Mouse (Mus musculus) embryonic facial prominence, embryonic 12.5 days (tissue): ENCODE measurements around the gene Phf11c. TPM values are rescaled to one million over a fixed set of nuclear protein-coding genes. Genes with fewer than 3 reads are reported as not detected.

ENCODE experiments used
- ATAC-seq: fragments of 200-750 bp; cut with Nextera tagmentation; 2 replicates; pipeline ENCODE4 v1.8.0; 2017; ENCODE audit not compliant: insufficient number of reproducible peaks, insufficient read depth, low FRiP score, low TSS enrichment
- H3K27ac ChIP-seq: fragments of 300-500 bp; sonication (generic); 2 replicates; pipeline ENCODE4 v1.5.1; 2016; ENCODE audit warnings: mild to moderate bottlenecking
- H3K27me3 ChIP-seq: fragments of 300-500 bp; sonication (generic); 2 replicates; pipeline ENCODE4 v1.6.1; 2016; ENCODE audit warnings: mild to moderate bottlenecking, moderate library complexity
- H3K36me3 ChIP-seq: fragments of 300-500 bp; sonication (generic); 2 replicates; pipeline ENCODE4 v1.6.1; 2016; ENCODE audit warnings: mild to moderate bottlenecking
- H3K4me1 ChIP-seq: fragments of 300-500 bp; sonication (generic); 2 replicates; pipeline ENCODE4 v1.6.1; 2016
- H3K4me2 ChIP-seq: fragments of 300-500 bp; sonication (generic); replicated peaks from 2 replicates; pipeline ENCODE4 v1.6.1; 2016; ENCODE audit warnings: mild to moderate bottlenecking, moderate library complexity
- H3K4me3 ChIP-seq: fragments of 300-500 bp; sonication (generic); 2 replicates; pipeline ENCODE4 v1.5.1; 2016; ENCODE audit warnings: mild to moderate bottlenecking
- H3K9ac ChIP-seq: fragments of 300-500 bp; sonication (generic); 2 replicates; pipeline ENCODE4 v1.6.1; 2016; ENCODE audit warnings: mild to moderate bottlenecking, moderate library complexity
- H3K9me3 ChIP-seq: fragments of 300-500 bp; sonication (generic); 2 replicates; pipeline ENCODE4 v1.6.1; 2016; ENCODE audit warnings: mild to moderate bottlenecking, moderate library complexity
- WGBS: fragments of 180-500 bp; shearing (Covaris S2); methylation state at CpG from one replicate; pipeline ENCODE4 v1.1.7; 2016; 5-methylcytosine and 5-hydroxymethylcytosine counted together
- polyA plus RNA-seq: library from polyadenylated mRNA; unstranded; fragments of >200 nt; fragmentation: Nextera tagmentation; extraction: Ambion mirVana; gene quantifications from 2 replicates; pipeline ENCODE4 v1.2.1, GENCODE M21; 2016

The Phf11c gene
- 0.57 and 0.75 TPM in 2 replicates for polyA plus RNA-seq

- H3K27me3 ChIP-seq = no peaks in the 10 kb centered on the region
- no peak within 1 kb of the TSS for H3K4me3 ChIP-seq
- H3K36me3 ChIP-seq = no peaks in the 10 kb centered on the region
- no peak within 1 kb of the TSS for H3K4me2 ChIP-seq
- no peaks in the 10 kb centered on the region for H3K9me3 ChIP-seq
- H3K4me1 ChIP-seq = no peaks in the 10 kb centered on the region
- ATAC-seq = no peak
- no peak within 1 kb of the TSS for H3K9ac ChIP-seq
- no peak within 1 kb of the TSS for H3K27ac ChIP-seq
- 91% methylated on average over 3 of the region's 3 CpGs for WGBS
Measured at GRCm38 (mm10) chr14:59395281-59395680, at the start of gene Phf11c. TSS of gene Phf11c (minus strand) at chr14:59395381.

DNA sequence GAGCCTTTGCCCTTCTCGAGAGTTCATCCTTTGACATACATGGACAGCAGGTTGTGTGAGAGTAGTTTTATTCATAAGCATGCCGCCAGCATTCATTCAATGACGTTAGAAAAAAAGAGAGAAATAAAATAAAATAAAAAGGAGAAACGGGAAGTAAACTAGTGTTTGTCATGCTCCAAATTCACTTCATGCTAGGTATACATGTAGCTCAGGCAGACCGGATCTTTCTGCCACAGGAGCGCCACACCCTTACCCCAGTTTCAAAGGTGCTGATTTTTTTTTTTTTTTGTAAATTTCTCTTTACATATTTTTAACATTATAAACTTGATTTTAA, 46.3 kb upstream of the Phf11c start:
- 19% methylated on average over 6 of the region's 6 CpGs for WGBS
- H3K4me1 ChIP-seq = no peaks in the 10 kb centered on the region; the same call in 1 of the 2 replicates
- H3K27me3 ChIP-seq = no peaks in the 10 kb centered on the region
- H3K9me3 ChIP-seq = no peaks in the 10 kb centered on the region
- ATAC-seq = no peak
- H3K36me3 ChIP-seq = no peaks in the 10 kb centered on the region
- H3K4me3 ChIP-seq = peak overlapping the region; percentile 85
- peak overlapping the region; percentile 62 for H3K4me2 ChIP-seq
- H3K27ac ChIP-seq = peak overlapping the region; percentile 84; the same call in 1 of the 2 replicates
- H3K9ac ChIP-seq = peak overlapping the region; percentile 75

DNA sequence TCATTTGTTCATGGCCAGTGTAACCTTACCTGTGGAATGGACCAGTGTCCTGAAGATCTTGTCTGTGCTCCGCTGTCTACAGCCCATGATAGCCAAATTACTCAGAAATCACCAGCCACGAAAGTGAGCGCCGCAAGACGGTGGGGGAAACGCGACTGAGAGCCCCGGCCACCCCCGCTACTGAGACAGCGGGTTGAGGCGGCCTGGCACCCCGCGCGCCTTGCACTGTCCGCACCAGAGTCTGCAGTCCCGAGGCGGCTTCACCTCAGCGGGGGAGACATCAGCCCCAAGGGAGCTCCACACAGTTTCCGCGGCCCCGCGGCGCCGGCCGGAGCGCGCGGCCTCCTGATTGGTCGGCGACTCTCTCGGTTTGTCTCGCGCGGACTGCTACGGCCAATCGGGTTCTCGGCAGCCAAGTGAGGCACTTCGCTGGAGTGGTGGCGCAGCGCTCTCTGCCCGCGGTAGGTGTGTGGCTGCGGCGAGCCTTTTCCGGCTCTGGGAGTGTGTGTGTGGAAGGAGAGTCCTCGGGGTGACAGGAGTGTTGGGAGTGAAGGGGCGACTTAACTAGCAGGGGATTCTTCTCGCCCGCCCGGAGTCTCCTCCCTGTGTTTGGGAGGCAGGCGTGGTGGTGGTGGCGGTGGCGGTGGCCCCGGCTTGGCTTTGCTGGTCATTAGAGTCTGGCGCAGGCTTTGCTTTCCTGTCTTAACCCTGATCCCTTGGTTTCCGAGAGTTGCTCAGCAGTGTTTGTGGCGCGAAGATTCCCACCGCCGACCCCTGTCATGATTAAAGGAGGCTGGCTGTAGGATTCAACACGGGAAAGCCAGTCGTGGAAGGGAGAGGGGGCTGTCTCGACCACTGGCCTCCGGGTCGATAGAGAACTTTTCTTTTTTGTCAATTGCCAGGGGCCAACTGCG, 45.6 kb upstream of the Phf11c start, which contains the start of the genes Setdb2 and Cab39l:
Gene Setdb2, minus strand, starts transcription at position 327 of the 914 bp plus-strand sequence.
Gene Cab39l, plus strand, starts transcription at position 415 of the 914 bp plus-strand sequence.
- Histone ChIP-seq H3K4me2 (peak within 1 kb of the TSS; percentile 62), H3K27me3 (no peaks in the 10 kb centered on the region), H3K36me3 (no peaks in the 10 kb centered on the region), H3K9me3 (no peaks in the 10 kb centered on the region), H3K27ac (peak within 1 kb of the TSS; percentile 84), H3K4me3 (peak within 1 kb of the TSS; percentile 85), H3K9ac (peak within 1 kb of the TSS; percentile 75), H3K4me1 (no peaks in the 10 kb centered on the region; the same call in 1 of the 2 replicates)
- under 1% methylated on average over 65 of the region's 66 CpGs for WGBS
- ATAC-seq = peak; percentile 99

DNA sequence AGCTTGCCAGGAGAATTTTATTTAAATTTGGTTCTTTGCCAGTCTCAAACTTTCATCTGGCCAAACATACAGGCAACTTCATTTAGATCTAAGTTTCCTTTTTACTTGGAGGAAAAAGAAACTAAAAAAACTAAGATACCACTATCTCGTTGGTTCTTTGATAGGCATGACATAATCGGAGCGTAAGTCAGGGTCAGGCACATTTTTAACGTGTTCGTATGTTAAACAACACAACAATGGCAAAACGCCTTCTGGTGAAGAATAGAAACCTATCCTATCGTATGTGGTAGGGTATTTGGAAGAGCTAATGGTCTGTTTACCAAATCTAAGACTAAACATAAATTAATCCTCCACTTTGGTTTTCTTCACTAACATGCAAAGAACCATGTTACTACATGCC, 44.9 kb upstream of the Phf11c start:
- Histone ChIP-seq H3K9me3 (no peaks in the 10 kb centered on the region), H3K9ac (peak overlapping the region; percentile 75; the same call in 1 of the 2 replicates), H3K27ac (no peak overlapping the region), H3K27me3 (no peaks in the 10 kb centered on the region), H3K36me3 (no peaks in the 10 kb centered on the region), H3K4me1 (no peaks in the 10 kb centered on the region; the same call in 1 of the 2 replicates), H3K4me2 (peak overlapping the region; percentile 62), H3K4me3 (peak overlapping the region; percentile 85)
- ATAC-seq = no peak
- 29% methylated on average over 7 of the region's 7 CpGs for WGBS

DNA sequence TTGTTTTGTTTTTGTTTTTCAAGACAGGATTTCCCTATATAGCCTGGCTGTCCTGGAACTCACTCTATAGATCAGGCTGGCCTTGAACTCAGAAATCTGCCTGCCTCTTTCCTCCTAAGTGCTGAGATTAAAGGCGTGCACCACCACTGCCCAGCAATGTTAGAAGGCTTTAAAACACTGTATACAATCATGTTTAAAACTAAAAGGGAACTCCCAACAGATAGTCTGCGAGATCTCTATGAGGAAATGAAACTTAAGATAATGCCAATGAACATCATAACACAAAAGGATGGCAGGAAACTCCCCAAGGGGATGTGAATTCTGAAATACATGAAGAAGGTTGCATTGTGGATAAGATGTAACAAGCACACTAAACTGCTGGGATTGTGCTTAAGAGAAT, 43.3 kb upstream of the Phf11c start:
- Histone ChIP-seq H3K27me3 (no peaks in the 10 kb centered on the region), H3K4me3 (no peak overlapping the region), H3K9ac (no peak overlapping the region), H3K4me2 (no peak overlapping the region), H3K36me3 (no peaks in the 10 kb centered on the region), H3K4me1 (no peaks in the 10 kb centered on the region; the same call in 1 of the 2 replicates), H3K27ac (no peak overlapping the region), H3K9me3 (no peaks in the 10 kb centered on the region)
- 84% methylated on average over 2 of the region's 2 CpGs for WGBS
- ATAC-seq = no peak

DNA sequence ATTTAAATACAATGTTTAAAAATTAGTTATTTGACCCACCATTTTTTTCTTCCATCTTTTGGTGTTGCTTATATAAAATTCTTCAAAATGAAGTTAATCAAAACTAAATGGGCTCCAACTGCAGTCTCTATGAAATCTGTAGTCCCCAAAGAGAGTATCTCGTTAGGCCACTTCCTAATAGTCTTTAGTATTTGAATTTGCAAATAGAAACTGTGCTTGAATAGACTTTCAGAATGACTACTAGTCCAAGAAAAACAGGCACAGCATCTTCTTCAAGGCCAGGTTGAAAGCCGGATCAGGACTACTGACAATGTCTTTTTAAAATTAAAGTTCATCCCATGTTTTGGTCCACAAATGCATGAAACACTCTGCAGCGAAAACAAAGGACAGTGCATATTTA, 42.2 kb upstream of the Phf11c start:
- Histone ChIP-seq H3K27me3 (no peaks in the 10 kb centered on the region), H3K4me2 (no peak overlapping the region), H3K36me3 (no peaks in the 10 kb centered on the region), H3K9ac (no peak overlapping the region), H3K9me3 (no peaks in the 10 kb centered on the region), H3K4me1 (no peaks in the 10 kb centered on the region; the same call in 1 of the 2 replicates), H3K27ac (no peak overlapping the region), H3K4me3 (no peak overlapping the region)
- ATAC-seq = no peak
- 84% methylated on average over 3 of the region's 3 CpGs for WGBS

GRCm38 (mm10) chr14:59435206-59435605, 40.0 kb upstream of the Phf11c start:
- ATAC-seq = no peak

DNA sequence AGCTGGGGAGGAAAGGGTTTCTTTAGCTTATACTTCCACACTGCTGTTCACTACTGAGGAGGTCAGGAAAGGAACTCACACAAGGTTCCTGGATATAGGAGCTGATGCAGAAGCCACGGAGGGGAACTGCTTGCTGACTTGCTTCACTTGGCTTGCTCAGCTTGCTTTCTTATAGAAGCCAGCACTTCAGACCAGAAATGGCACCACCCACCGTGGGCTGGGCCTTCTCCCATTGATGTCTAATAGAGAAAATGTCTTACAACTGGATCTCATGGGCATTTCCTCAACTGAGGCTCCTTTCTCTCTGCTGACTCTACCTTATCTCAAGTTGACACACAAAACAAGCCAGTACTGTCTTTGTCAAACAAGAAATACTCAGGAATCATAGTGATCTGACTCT, 38.7 kb upstream of the Phf11c start:
- ATAC-seq = no peak

More at GRCm38 (mm10) chr14:59435206-59435605, 40.0 kb upstream of the Phf11c start:
- no peaks in the 10 kb centered on the region for H3K27me3 ChIP-seq
- no peaks in the 10 kb centered on the region for H3K9me3 ChIP-seq
- no peaks in the 10 kb centered on the region; the same call in 1 of the 2 replicates for H3K4me1 ChIP-seq
- H3K4me2 ChIP-seq = no peak overlapping the region
- H3K4me3 ChIP-seq = no peak overlapping the region
- H3K27ac ChIP-seq = no peak overlapping the region
- no peaks in the 10 kb centered on the region for H3K36me3 ChIP-seq
- H3K9ac ChIP-seq = no peak overlapping the region

GRCm38 (mm10) chr14:59430556-59430955, 35.4 kb upstream of the Phf11c start:
- H3K9me3 ChIP-seq = no peaks in the 10 kb centered on the region
- no peak for ATAC-seq
- H3K4me3 ChIP-seq = no peak overlapping the region
- H3K27me3 ChIP-seq = no peaks in the 10 kb centered on the region
- no peaks in the 10 kb centered on the region for H3K4me1 ChIP-seq
- H3K9ac ChIP-seq = no peak overlapping the region
- 83% methylated on average over 1 of the region's 1 CpGs for WGBS
- no peak overlapping the region for H3K4me2 ChIP-seq
- H3K27ac ChIP-seq = no peak overlapping the region
- no peaks in the 10 kb centered on the region for H3K36me3 ChIP-seq

More for the DNA sequence above, 38.7 kb upstream of the Phf11c start:
- WGBS = 63% methylated on average over 2 of the region's 2 CpGs
- Histone ChIP-seq H3K36me3 (no peaks in the 10 kb centered on the region), H3K27me3 (no peaks in the 10 kb centered on the region), H3K27ac (no peak overlapping the region), H3K9ac (no peak overlapping the region), H3K4me3 (no peak overlapping the region), H3K4me2 (no peak overlapping the region), H3K9me3 (no peaks in the 10 kb centered on the region), H3K4me1 (no peaks in the 10 kb centered on the region)

DNA sequence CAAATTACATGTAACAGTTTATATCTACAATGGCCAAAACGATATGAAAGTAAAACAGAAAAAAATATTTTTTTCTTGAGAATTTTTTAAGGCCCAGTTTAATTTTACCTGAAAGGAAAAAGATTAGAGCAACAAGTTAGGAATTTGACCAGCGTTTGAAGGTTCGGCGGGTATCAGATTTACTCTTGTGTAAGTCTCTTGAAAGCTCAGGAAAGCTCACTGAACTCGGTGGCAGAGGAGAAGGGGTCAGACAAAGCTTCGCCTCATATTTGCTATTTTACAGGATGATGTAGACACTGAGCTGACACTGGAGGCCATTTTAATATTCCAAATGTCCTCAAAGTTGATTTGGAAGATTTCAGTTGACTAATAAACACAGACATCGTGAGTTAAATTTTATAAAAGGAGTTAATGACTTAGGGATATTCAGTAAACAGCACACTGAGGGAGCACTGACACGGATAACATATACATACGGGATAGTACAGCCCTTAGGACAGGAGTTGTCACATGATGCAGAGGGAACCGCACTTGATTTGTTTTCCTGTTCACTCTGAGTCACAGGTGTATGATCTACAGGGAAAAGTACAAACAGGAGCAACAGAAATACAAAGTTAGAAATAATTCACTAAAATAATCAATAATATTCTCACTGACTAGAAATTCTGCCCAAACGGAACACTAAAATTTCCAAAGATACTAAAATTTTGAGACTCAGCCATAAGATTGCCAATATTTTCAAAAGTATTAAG, 27.9 kb upstream of the Phf11c start:
- no peaks in the 10 kb centered on the region for H3K27me3 ChIP-seq
- no peak for ATAC-seq
- 0 out of 2 replicates have a peak, but pooled peaks cover 6% of the 10 kb centered on the region for H3K36me3 ChIP-seq
- no peaks in the 10 kb centered on the region for H3K9me3 ChIP-seq
- no peak overlapping the region for H3K4me3 ChIP-seq
- no peaks in the 10 kb centered on the region for H3K4me1 ChIP-seq
- H3K9ac ChIP-seq = no peak overlapping the region
- no peak overlapping the region for H3K27ac ChIP-seq
- H3K4me2 ChIP-seq = no peak overlapping the region
- WGBS = 58% methylated on average over 11 of the region's 11 CpGs

DNA sequence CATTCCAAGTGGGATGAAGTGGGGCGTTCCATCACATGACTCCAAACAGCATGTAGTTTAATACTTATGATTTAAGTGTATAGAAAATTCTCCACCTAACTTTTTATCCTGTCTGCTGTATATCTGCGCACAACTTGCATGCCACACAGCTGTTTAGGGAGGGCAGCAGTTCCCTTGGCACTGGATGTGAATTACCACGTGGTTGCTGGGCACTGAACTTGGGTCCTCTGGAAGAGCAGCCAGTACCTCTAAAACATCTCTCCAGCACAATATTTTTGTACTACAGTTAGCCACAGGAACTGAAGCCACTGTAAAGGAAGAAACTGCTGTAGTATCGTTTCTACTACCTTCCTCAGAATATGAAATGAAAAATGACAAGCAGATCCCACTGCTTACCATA, 23.0 kb upstream of the Phf11c start:
- ATAC-seq = no peak

More for the DNA sequence above, 23.0 kb upstream of the Phf11c start:
- Histone ChIP-seq H3K9me3 (no peaks in the 10 kb centered on the region), H3K4me2 (no peak overlapping the region), H3K9ac (no peak overlapping the region), H3K36me3 (peaks cover 11% of the 10 kb centered on the region; the same call in 1 of the 2 replicates), H3K4me3 (no peak overlapping the region), H3K27me3 (no peaks in the 10 kb centered on the region), H3K4me1 (no peaks in the 10 kb centered on the region), H3K27ac (no peak overlapping the region)
- WGBS = 90% methylated on average over 4 of the region's 4 CpGs
